Mouse (Mus musculus) stomach, embryonic 16.5 days (tissue): ENCODE measurements around the gene Camk2b. TPM values are rescaled to one million over a fixed set of nuclear protein-coding genes. Genes with fewer than 3 reads are reported as not detected.
A peak's percentile ranks its signal among the peaks of the same experiment; 100 is the strongest.

Source experiments
- ATAC-seq: fragments of 200-750 bp; cut with Nextera tagmentation; 2 replicates; pipeline ENCODE4 v1.8.0; 2017; ENCODE audit warnings: moderate number of reproducible peaks, moderate TSS enrichment; ENCODE audit not compliant: insufficient read depth, low FRiP score
- H3K27ac ChIP-seq: fragments of 300-500 bp; sonication (generic); 2 replicates; pipeline ENCODE4 v1.5.1; 2014; ENCODE audit warnings: low read length
- H3K27me3 ChIP-seq: fragments of 300-500 bp; sonication (generic); 2 replicates; pipeline ENCODE4 v1.6.1; 2014; ENCODE audit warnings: low read length, control low read depth, mixed read lengths; ENCODE audit not compliant: control insufficient read depth, insufficient read depth
- H3K36me3 ChIP-seq: fragments of 300-500 bp; sonication (generic); 2 replicates; pipeline ENCODE4 v1.6.1; 2014; ENCODE audit warnings: low read length; ENCODE audit not compliant: control insufficient read depth, insufficient read depth
- H3K4me1 ChIP-seq: fragments of 300-500 bp; sonication (generic); 2 replicates; pipeline ENCODE4 v1.6.1; 2014; ENCODE audit warnings: low read length, control low read depth, mixed read lengths; ENCODE audit not compliant: control insufficient read depth, insufficient read depth
- H3K4me2 ChIP-seq: fragments of 300-500 bp; sonication (generic); 2 replicates; pipeline ENCODE4 v1.6.1; 2014; ENCODE audit warnings: low read depth, low read length, mixed read lengths
- H3K4me3 ChIP-seq: fragments of 300-500 bp; sonication (generic); replicated peaks from 2 replicates; pipeline ENCODE4 v1.5.1; 2014; ENCODE audit warnings: mild to moderate bottlenecking, low read length
- H3K9ac ChIP-seq: fragments of 300-500 bp; sonication (generic); 2 replicates; pipeline ENCODE4 v1.6.1; 2014; ENCODE audit warnings: low read length
- H3K9me3 ChIP-seq: fragments of 300-500 bp; sonication (generic); replicated peaks from 2 replicates; pipeline ENCODE4 v1.6.1; 2016; ENCODE audit warnings: low read length, control low read depth; ENCODE audit not compliant: control insufficient read depth
- WGBS: fragments of 180-500 bp; shearing (Covaris S2); extraction: QIAGEN DNeasy Blood & Tissue Kit; methylation state at CpG from one replicate; pipeline ENCODE4 v1.1.7; 2014; 5-methylcytosine and 5-hydroxymethylcytosine counted together
- polyA plus RNA-seq: library from polyadenylated mRNA; unstranded; fragments of >200 nt; fragmentation: Nextera tagmentation; extraction: Ambion mirVana; gene quantifications from 2 replicates; pipeline ENCODE4 v1.2.1, GENCODE M21; 2015

Camk2b gene
- polyA plus RNA-seq, 1 experiment from 2014 or later = 6.0 TPM

GRCm38 (mm10) chr11:6035521-6035920 is 30.6 kb downstream of the Camk2b start:
- H3K27ac ChIP-seq = no peak overlapping the region
- H3K4me2 ChIP-seq = no peak overlapping the region
- H3K4me1 ChIP-seq = no peaks in the 10 kb centered on the region
- H3K27me3 ChIP-seq = no peaks in the 10 kb centered on the region
- ATAC-seq = no peak
- H3K4me3 ChIP-seq = no peak overlapping the region
- 74% methylated on average over 3 of the region's 3 CpGs for WGBS
- no peaks in the 10 kb centered on the region for H3K36me3 ChIP-seq
- H3K9ac ChIP-seq = no peak overlapping the region
- H3K9me3 ChIP-seq = no peaks in the 10 kb centered on the region

GRCm38 (mm10) chr11:6034740-6035139 is 31.4 kb downstream of the Camk2b start:
- H3K4me1 ChIP-seq = no peaks in the 10 kb centered on the region
- H3K9me3 ChIP-seq = no peaks in the 10 kb centered on the region
- H3K4me3 ChIP-seq = no peak overlapping the region
- no peaks in the 10 kb centered on the region for H3K36me3 ChIP-seq
- H3K27me3 ChIP-seq = no peaks in the 10 kb centered on the region
- no peak for ATAC-seq
- no peak overlapping the region for H3K9ac ChIP-seq
- no peak overlapping the region for H3K27ac ChIP-seq
- no peak overlapping the region for H3K4me2 ChIP-seq
- 75% methylated on average over 2 of the region's 2 CpGs for WGBS

- Histone ChIP-seq H3K36me3 (no peaks in the 10 kb centered on the region), H3K27ac (no peak overlapping the region), H3K4me2 (no peak overlapping the region), H3K9ac (no peak overlapping the region), H3K27me3 (no peaks in the 10 kb centered on the region), H3K4me1 (no peaks in the 10 kb centered on the region), H3K9me3 (no peaks in the 10 kb centered on the region), H3K4me3 (no peak overlapping the region)
- WGBS = 78% methylated on average over 5 of the region's 5 CpGs
- ATAC-seq = peak; percentile 64; the same call in 1 of the 2 replicates
Measured at GRCm38 (mm10) chr11:6033801-6034200, 32.4 kb downstream of the Camk2b start.

- no peaks in the 10 kb centered on the region for H3K9me3 ChIP-seq
- H3K4me3 ChIP-seq = no peak overlapping the region
- H3K27me3 ChIP-seq = no peaks in the 10 kb centered on the region
- H3K27ac ChIP-seq = no peak overlapping the region
- no peak overlapping the region for H3K4me2 ChIP-seq
- 72% methylated on average over 3 of the region's 3 CpGs for WGBS
- H3K36me3 ChIP-seq = no peaks in the 10 kb centered on the region
- no peaks in the 10 kb centered on the region for H3K4me1 ChIP-seq
- H3K9ac ChIP-seq = no peak overlapping the region
- no peak for ATAC-seq
Measured at GRCm38 (mm10) chr11:6033147-6033546, 33.0 kb downstream of the Camk2b start.

GRCm38 (mm10) chr11:6030650-6031049 is 35.5 kb downstream of the Camk2b start:
- WGBS = 74% methylated on average over 6 of the region's 6 CpGs
- no peaks in the 10 kb centered on the region for H3K9me3 ChIP-seq
- H3K4me3 ChIP-seq = no peak overlapping the region
- no peaks in the 10 kb centered on the region for H3K4me1 ChIP-seq
- no peak for ATAC-seq
- 0 out of 2 replicates have a peak overlapping the region, but pooled peaks have one; percentile 3 for H3K9ac ChIP-seq
- H3K27ac ChIP-seq = no peak overlapping the region
- no peak overlapping the region for H3K4me2 ChIP-seq
- H3K27me3 ChIP-seq = no peaks in the 10 kb centered on the region
- H3K36me3 ChIP-seq = no peaks in the 10 kb centered on the region

GRCm38 (mm10) chr11:6029790-6030189 is 36.4 kb downstream of the Camk2b start:
- H3K4me2 ChIP-seq = no peak overlapping the region
- ATAC-seq = no peak
- whole genome bisulfite sequencing = 69% methylated on average over 3 of the region's 3 CpGs

GRCm38 (mm10) chr11:6028911-6029310 is 37.3 kb downstream of the Camk2b start:
- H3K27ac ChIP-seq = no peak overlapping the region
- no peak overlapping the region for H3K9ac ChIP-seq
- 76% methylated on average over 7 of the region's 7 CpGs for WGBS
- H3K27me3 ChIP-seq = no peaks in the 10 kb centered on the region
- H3K4me3 ChIP-seq = no peak overlapping the region
- H3K4me2 ChIP-seq = no peak overlapping the region
- no peaks in the 10 kb centered on the region for H3K9me3 ChIP-seq
- no peaks in the 10 kb centered on the region for H3K4me1 ChIP-seq
- H3K36me3 ChIP-seq = no peaks in the 10 kb centered on the region
- no peak for ATAC-seq

More at GRCm38 (mm10) chr11:6029790-6030189, 36.4 kb downstream of the Camk2b start:
- Histone ChIP-seq H3K4me1 (no peaks in the 10 kb centered on the region), H3K27ac (no peak overlapping the region), H3K9me3 (no peaks in the 10 kb centered on the region), H3K27me3 (no peaks in the 10 kb centered on the region), H3K4me3 (no peak overlapping the region), H3K36me3 (no peaks in the 10 kb centered on the region), H3K9ac (no peak overlapping the region)

GRCm38 (mm10) chr11:6026361-6026760 is 39.8 kb downstream of the Camk2b start:
- Histone ChIP-seq H3K4me2 (no peak overlapping the region), H3K9ac (no peak overlapping the region), H3K4me1 (no peaks in the 10 kb centered on the region), H3K27ac (no peak overlapping the region), H3K9me3 (no peaks in the 10 kb centered on the region), H3K36me3 (no peaks in the 10 kb centered on the region), H3K27me3 (no peaks in the 10 kb centered on the region), H3K4me3 (no peak overlapping the region)
- no peak for ATAC-seq
- WGBS = 81% methylated on average over 1 of the region's 1 CpGs

- Histone ChIP-seq H3K4me2 (no peak overlapping the region), H3K27ac (no peak overlapping the region), H3K27me3 (no peaks in the 10 kb centered on the region), H3K9ac (no peak overlapping the region), H3K4me1 (no peaks in the 10 kb centered on the region), H3K36me3 (no peaks in the 10 kb centered on the region), H3K4me3 (no peak overlapping the region), H3K9me3 (no peaks in the 10 kb centered on the region)
- WGBS = 81% methylated on average over 12 of the region's 12 CpGs
- no peak for ATAC-seq
Measured at GRCm38 (mm10) chr11:6024923-6025652, 41.1 kb downstream of the Camk2b start.
